Mouse (Mus musculus) intestine, embryonic 14.5 days (tissue): ENCODE results near the gene Mical2. TPM values are rescaled to one million over a fixed set of nuclear protein-coding genes. Genes with fewer than 3 reads are reported as not detected.
A peak's percentile ranks its signal among the peaks of the same experiment; 100 is the strongest.

ENCODE experiments used
- ATAC-seq: fragments of 200-750 bp; cut with Nextera tagmentation; replicated peaks from 2 replicates; pipeline ENCODE4 v1.8.0; 2017; ENCODE audit warnings: low read depth, moderate number of reproducible peaks, moderate TSS enrichment, moderate library complexity; ENCODE audit not compliant: low FRiP score, low TSS enrichment
- DNase-seq: peaks from one replicate; pipeline ENCODE4 v3.0.0-alpha.2; 2018; ENCODE audit warnings: low spot score
- H3K27ac ChIP-seq: fragments of 300-500 bp; sonication (generic); 2 replicates; pipeline ENCODE4 v1.5.1; 2014; ENCODE audit warnings: low read depth, mild to moderate bottlenecking, control low read depth
- H3K27me3 ChIP-seq: fragments of 300-500 bp; sonication (generic); replicated peaks from 2 replicates; pipeline ENCODE4 v1.6.1; 2014; ENCODE audit warnings: low read length, control low read depth; ENCODE audit not compliant: control insufficient read depth, insufficient read depth
- H3K36me3 ChIP-seq: fragments of 300-500 bp; sonication (generic); 2 replicates; pipeline ENCODE4 v1.6.1; 2014; ENCODE audit warnings: low read length, control low read depth; ENCODE audit not compliant: control insufficient read depth, insufficient read depth
- H3K4me1 ChIP-seq: fragments of 300-500 bp; sonication (generic); replicated peaks from 2 replicates; pipeline ENCODE4 v1.6.1; 2014; ENCODE audit warnings: low read length, control low read depth, mixed read lengths; ENCODE audit not compliant: control insufficient read depth, insufficient read depth
- H3K4me2 ChIP-seq: fragments of 300-500 bp; sonication (generic); 2 replicates; pipeline ENCODE4 v1.6.1; 2014; ENCODE audit warnings: low read length
- H3K4me3 ChIP-seq: fragments of 300-500 bp; sonication (generic); 2 replicates; pipeline ENCODE4 v1.5.1; 2014; ENCODE audit warnings: low read depth, low read length, control low read depth, mixed read lengths
- H3K9ac ChIP-seq: fragments of 300-500 bp; sonication (generic); 2 replicates; pipeline ENCODE4 v1.6.1; 2014; ENCODE audit warnings: mild to moderate bottlenecking, low read length
- H3K9me3 ChIP-seq: fragments of 300-500 bp; sonication (generic); 2 replicates; pipeline ENCODE4 v1.6.1; 2016; ENCODE audit warnings: low read length, control low read depth; ENCODE audit not compliant: control insufficient read depth
- WGBS: fragments of 180-500 bp; shearing (Covaris S2); extraction: QIAGEN DNeasy Blood & Tissue Kit; methylation state at CpG from one replicate; pipeline ENCODE4 v1.1.7; 2014; 5-methylcytosine and 5-hydroxymethylcytosine counted together
- polyA plus RNA-seq: library from polyadenylated mRNA; unstranded; fragments of >200 nt; fragmentation: Nextera tagmentation; extraction: Ambion mirVana; gene quantifications from 2 replicates; pipeline ENCODE4 v1.2.1, GENCODE M21; 2014

The Mical2 gene
- polyA plus RNA-seq, 1 experiment from 2014 or later = 18.2 TPM

- peaks cover 44% of the 10 kb centered on the region for H3K4me1 ChIP-seq
- H3K9ac ChIP-seq = no peak overlapping the region
- 15% methylated on average over 9 of the region's 9 CpGs for WGBS
- DNase-seq (no peak), ATAC-seq (no peak)
- peak overlapping the region; percentile 31 for H3K4me2 ChIP-seq
- no peak overlapping the region for H3K4me3 ChIP-seq
- no peaks in the 10 kb centered on the region for H3K9me3 ChIP-seq
- H3K36me3 ChIP-seq = no peaks in the 10 kb centered on the region
- H3K27ac ChIP-seq = peak overlapping the region; percentile 72
- H3K27me3 ChIP-seq = no peaks in the 10 kb centered on the region
Observed at GRCm38 (mm10) chr7:112444985-112445367, 219.3 kb downstream of the Mical2 start.

- H3K4me3 ChIP-seq = no peak overlapping the region
- WGBS = 89% methylated on average over 4 of the region's 4 CpGs
- no peaks in the 10 kb centered on the region for H3K27me3 ChIP-seq
- no peak for DNase-seq
- H3K9me3 ChIP-seq = no peaks in the 10 kb centered on the region
- no peak overlapping the region for H3K27ac ChIP-seq
- H3K36me3 ChIP-seq = no peaks in the 10 kb centered on the region
- H3K9ac ChIP-seq = no peak overlapping the region
- peaks cover 39% of the 10 kb centered on the region for H3K4me1 ChIP-seq
- no peak for ATAC-seq
- no peak overlapping the region for H3K4me2 ChIP-seq
Observed at GRCm38 (mm10) chr7:112446498-112446897, 220.8 kb downstream of the Mical2 start.

GRCm38 (mm10) chr7:112449954-112450700, 224.5 kb downstream of the Mical2 start:
- no peak for DNase-seq
- WGBS = 80% methylated on average over 8 of the region's 8 CpGs
- no peak overlapping the region for H3K9ac ChIP-seq
- H3K27me3 ChIP-seq = no peaks in the 10 kb centered on the region
- peaks cover 36% of the 10 kb centered on the region for H3K4me1 ChIP-seq
- no peak overlapping the region for H3K27ac ChIP-seq
- ATAC-seq = 0 out of 2 replicates have a peak, but pooled peaks have one; percentile 8
- no peaks in the 10 kb centered on the region for H3K9me3 ChIP-seq
- H3K36me3 ChIP-seq = no peaks in the 10 kb centered on the region
- no peak overlapping the region for H3K4me2 ChIP-seq
- no peak overlapping the region for H3K4me3 ChIP-seq

- no peak overlapping the region for H3K4me2 ChIP-seq
- 32% methylated on average over 5 of the region's 5 CpGs for WGBS
- no peak for ATAC-seq
Observed at GRCm38 (mm10) chr7:112452471-112452870, 226.8 kb downstream of the Mical2 start.

GRCm38 (mm10) chr7:112453805-112454214, 228.2 kb downstream of the Mical2 start:
- ATAC-seq = no peak
- Histone ChIP-seq H3K9ac (no peak overlapping the region), H3K27me3 (no peaks in the 10 kb centered on the region), H3K4me2 (no peak overlapping the region), H3K27ac (peak overlapping the region; percentile 89), H3K36me3 (no peaks in the 10 kb centered on the region), H3K9me3 (no peaks in the 10 kb centered on the region), H3K4me3 (no peak overlapping the region), H3K4me1 (peaks cover 30% of the 10 kb centered on the region)
- DNase-seq = no peak
- 8% methylated on average over 3 of the region's 3 CpGs for WGBS

More at GRCm38 (mm10) chr7:112452471-112452870, 226.8 kb downstream of the Mical2 start:
- Histone ChIP-seq H3K4me3 (no peak overlapping the region), H3K36me3 (no peaks in the 10 kb centered on the region), H3K9ac (no peak overlapping the region), H3K27me3 (no peaks in the 10 kb centered on the region), H3K4me1 (peaks cover 29% of the 10 kb centered on the region), H3K27ac (peak overlapping the region; percentile 68; the same call in 1 of the 2 replicates), H3K9me3 (no peaks in the 10 kb centered on the region)
- DNase-seq = no peak

GRCm38 (mm10) chr7:112454380-112454779, 228.7 kb downstream of the Mical2 start:
- Histone ChIP-seq H3K4me3 (no peak overlapping the region), H3K36me3 (no peaks in the 10 kb centered on the region), H3K4me1 (peaks cover 31% of the 10 kb centered on the region), H3K27ac (peak overlapping the region; percentile 89), H3K4me2 (no peak overlapping the region), H3K27me3 (no peaks in the 10 kb centered on the region), H3K9me3 (no peaks in the 10 kb centered on the region), H3K9ac (no peak overlapping the region)
- DNase-seq = no peak
- 53% methylated on average over 6 of the region's 6 CpGs for WGBS
- no peak for ATAC-seq

GRCm38 (mm10) chr7:112454951-112455350, 229.3 kb downstream of the Mical2 start:
- no peaks in the 10 kb centered on the region for H3K27me3 ChIP-seq
- peak overlapping the region; percentile 89 for H3K27ac ChIP-seq
- no peaks in the 10 kb centered on the region for H3K9me3 ChIP-seq

GRCm38 (mm10) chr7:112455566-112456110, 230.0 kb downstream of the Mical2 start:
- Histone ChIP-seq H3K36me3 (no peaks in the 10 kb centered on the region), H3K27ac (peak overlapping the region; percentile 47; the same call in 1 of the 2 replicates), H3K27me3 (no peaks in the 10 kb centered on the region), H3K4me3 (no peak overlapping the region), H3K4me2 (no peak overlapping the region), H3K9ac (no peak overlapping the region), H3K9me3 (no peaks in the 10 kb centered on the region), H3K4me1 (peaks cover 31% of the 10 kb centered on the region)
- no peak for DNase-seq
- 81% methylated on average over 5 of the region's 5 CpGs for WGBS
- ATAC-seq = no peak

More at GRCm38 (mm10) chr7:112454951-112455350, 229.3 kb downstream of the Mical2 start:
- Histone ChIP-seq H3K4me2 (no peak overlapping the region), H3K4me3 (no peak overlapping the region), H3K9ac (no peak overlapping the region), H3K36me3 (no peaks in the 10 kb centered on the region), H3K4me1 (peaks cover 31% of the 10 kb centered on the region)
- ATAC-seq (no peak), DNase-seq (no peak)
- 88% methylated on average over 2 of the region's 2 CpGs for WGBS
